Comparison of ENCODE assay signal across 8 mouse cellular contexts in genomic region chr12:111401454-111402184, GRCm38 (mm10). TPM values are rescaled to one million over a fixed set of nuclear protein-coding genes. Genes with fewer than 3 reads are reported as not detected.
DNase-seq lines count a peak whose midpoint lies in the region; ATAC-seq and TF ChIP-seq lines count a peak whose summit lies in the region.

No protein-coding gene starts in this region.

- 13% methylated on average over 15 of the region's 15 CpGs for WGBS in limb, embryonic 13.5 days
- WGBS in midbrain, postnatal 0 days = 22% methylated on average over 15 of the region's 15 CpGs

- peak; percentile 95 for TF ChIP-seq CTCF in midbrain, postnatal 0 days (IDR thresholded peaks at IDR 0.05)

- no peak overlapping the region for H3K4me3 ChIP-seq in limb, embryonic 13.5 days
- no peak overlapping the region for H3K4me3 ChIP-seq in midbrain, postnatal 0 days (ENCODE audit: low read depth, low read length)

- H3K27ac ChIP-seq in limb, embryonic 13.5 days = no peak overlapping the region
- H3K27ac ChIP-seq in midbrain, postnatal 0 days (ENCODE audit: low read depth, low read length) = no peak overlapping the region

- no peak overlapping the region for H3K4me2 ChIP-seq in limb, embryonic 13.5 days (replicated peaks)
- H3K4me2 ChIP-seq in midbrain, postnatal 0 days (ENCODE audit: low read depth, low read length, poor library complexity, severe bottlenecking) = no peak overlapping the region

- no peaks in the 10 kb centered on the region for H3K36me3 ChIP-seq in limb, embryonic 13.5 days
- H3K36me3 ChIP-seq in midbrain, postnatal 0 days (ENCODE audit: insufficient read depth, low read length) = no peaks in the 10 kb centered on the region

- no peak overlapping the region for H3K9ac ChIP-seq in limb, embryonic 13.5 days
- H3K9ac ChIP-seq in midbrain, postnatal 0 days (replicated peaks; ENCODE audit: low read length, poor library complexity, severe bottlenecking) = no peak overlapping the region

- H3K27me3 ChIP-seq in limb, embryonic 13.5 days = peaks cover 55% of the 10 kb centered on the region
- 0 out of 2 replicates have a peak, but pooled peaks cover 2% of the 10 kb centered on the region for H3K27me3 ChIP-seq in midbrain, postnatal 0 days (ENCODE audit: insufficient read depth, low read length)

- peak; percentile 68; the same call in 1 of the 2 replicates for ATAC-seq in limb, embryonic 13.5 days (ENCODE audit: low FRiP score, low read depth)
- ATAC-seq in midbrain, postnatal 0 days (ENCODE audit: low FRiP score) = no peak

- H3K9me3 ChIP-seq in limb, embryonic 13.5 days = no peaks in the 10 kb centered on the region
- H3K9me3 ChIP-seq in midbrain, postnatal 0 days (ENCODE audit: low read length) = no peaks in the 10 kb centered on the region

- peak; percentile 61 to 65 for DNase-seq in B cell, adult 2 months
- DNase-seq in adrenal gland, adult 18-20 months (ENCODE audit: low spot score in 2 of 2) = peak; percentile 73 to 78
- peak; percentile 86 for DNase-seq in embryo, embryonic 11 days
- peak; percentile 50 to 75 for DNase-seq in heart, adult 9 months (ENCODE audit: low spot score in 2 of 2)
- peak; percentile 67 to 81 for DNase-seq in kidney, adult 8-10 months
- peak; percentile 85 for DNase-seq in midbrain, postnatal 0 days (ENCODE audit: low spot score)
- DNase-seq in thymus, postnatal 0 days (ENCODE audit: low spot score) = peak; percentile 75

- H3K4me1 ChIP-seq in limb, embryonic 13.5 days = peaks cover 8% of the 10 kb centered on the region
- 0 out of 2 replicates have a peak, but pooled peaks cover 2% of the 10 kb centered on the region for H3K4me1 ChIP-seq in midbrain, postnatal 0 days (ENCODE audit: insufficient read depth, low read length)

RNA-seq across cellular contexts. Expression of gene Lbhd2, which starts 5.0 kb away (rescaled TPM):
- total RNA-seq in adrenal gland, adult 18-20 months (2021) = not detected
- 9.5 and 13.8 TPM in 2 replicates for polyA plus RNA-seq in limb, embryonic 13.5 days (2015; fragmentation: Nextera tagmentation; extraction: Ambion mirVana)
- total RNA-seq in midbrain, postnatal 0 days (2014; rRNA removed) = 4.4 and 6.4 TPM in 2 replicates
- 18.2 and 19.9 TPM in 2 replicates for polyA plus RNA-seq in midbrain, postnatal 0 days (2015; fragmentation: Nextera tagmentation; extraction: Ambion mirVana)
- polyA plus RNA-seq in thymus, postnatal 0 days (2015; fragmentation: Nextera tagmentation; extraction: Ambion mirVana) = 4.8 and 5.9 TPM in 2 replicates

RNA-seq across cellular contexts. Expression of gene Exoc3l4, which starts 15.2 kb away (rescaled TPM):
- total RNA-seq in adrenal gland, adult 18-20 months (2021) = 1 to 10 TPM; 3.3 to 4.1 TPM
- 6.6 and 6.9 TPM in 2 replicates for polyA plus RNA-seq in limb, embryonic 13.5 days (2015; fragmentation: Nextera tagmentation; extraction: Ambion mirVana)
- 2.4 and 3.3 TPM in 2 replicates for total RNA-seq in midbrain, postnatal 0 days (2014; rRNA removed)
- polyA plus RNA-seq in midbrain, postnatal 0 days (2015; fragmentation: Nextera tagmentation; extraction: Ambion mirVana) = 1.7 and 2.8 TPM in 2 replicates
- polyA plus RNA-seq in thymus, postnatal 0 days (2015; fragmentation: Nextera tagmentation; extraction: Ambion mirVana) = 25.3 and 33.2 TPM in 2 replicates

RNA-seq across cellular contexts. Expression of gene Cdc42bpb, which starts 24.1 kb away (rescaled TPM):
- 100 to 1,000 TPM; 113 to 138 TPM for total RNA-seq in adrenal gland, adult 18-20 months (2021)
- 26.5 and 32.4 TPM in 2 replicates for polyA plus RNA-seq in limb, embryonic 13.5 days (2015; fragmentation: Nextera tagmentation; extraction: Ambion mirVana)
- total RNA-seq in midbrain, postnatal 0 days (2014; rRNA removed) = 190 and 259 TPM in 2 replicates
- 35.4 and 36.4 TPM in 2 replicates for polyA plus RNA-seq in midbrain, postnatal 0 days (2015; fragmentation: Nextera tagmentation; extraction: Ambion mirVana)
- 4.3 and 4.9 TPM in 2 replicates for polyA plus RNA-seq in thymus, postnatal 0 days (2015; fragmentation: Nextera tagmentation; extraction: Ambion mirVana)

RNA-seq across cellular contexts. Expression of gene Tnfaip2, which starts 40.6 kb away (rescaled TPM):
- total RNA-seq in adrenal gland, adult 18-20 months (2021) = 10 to 100 TPM; 11.4 to 31.6 TPM
- polyA plus RNA-seq in limb, embryonic 13.5 days (2015; fragmentation: Nextera tagmentation; extraction: Ambion mirVana) = 7.4 and 7.8 TPM in 2 replicates
- 1.5 and 3.8 TPM in 2 replicates for total RNA-seq in midbrain, postnatal 0 days (2014; rRNA removed)
- polyA plus RNA-seq in midbrain, postnatal 0 days (2015; fragmentation: Nextera tagmentation; extraction: Ambion mirVana) = 0.38 and 0.49 TPM in 2 replicates
- polyA plus RNA-seq in thymus, postnatal 0 days (2015; fragmentation: Nextera tagmentation; extraction: Ambion mirVana) = 9.0 and 9.1 TPM in 2 replicates
